Mouse (Mus musculus) hindbrain, embryonic 14.5 days (tissue): ENCODE data around the gene Hmgcll1. TPM values are rescaled to one million over a fixed set of nuclear protein-coding genes. Genes with fewer than 3 reads are reported as not detected.

ENCODE experiments used
- ATAC-seq: fragments of 200-750 bp; cut with Nextera tagmentation; 2 replicates; pipeline ENCODE4 v1.8.0; 2017; ENCODE audit warnings: moderate number of reproducible peaks, mild to moderate bottlenecking, moderate TSS enrichment, moderate library complexity; ENCODE audit not compliant: low FRiP score
- DNase-seq: peaks from one replicate; pipeline ENCODE4 v3.0.0-alpha.2; 2015; ENCODE audit warnings: low spot score
- H3K27ac ChIP-seq: fragments of 300-500 bp; sonication (generic); 2 replicates; pipeline ENCODE4 v1.5.1; 2014; ENCODE audit warnings: mild to moderate bottlenecking, moderate library complexity
- H3K27me3 ChIP-seq: fragments of 300-500 bp; sonication (generic); 2 replicates; pipeline ENCODE4 v1.6.1; 2014; ENCODE audit warnings: mild to moderate bottlenecking, low read length, mixed read lengths; ENCODE audit not compliant: control insufficient read depth, insufficient read depth
- H3K36me3 ChIP-seq: fragments of 300-500 bp; sonication (generic); replicated peaks from 2 replicates; pipeline ENCODE4 v1.6.1; 2014; ENCODE audit not compliant: control insufficient read depth, insufficient read depth
- H3K4me1 ChIP-seq: fragments of 300-500 bp; sonication (generic); replicated peaks from 2 replicates; pipeline ENCODE4 v1.6.1; 2014; ENCODE audit warnings: antibody characterized with exemption, low read length, mixed read lengths; ENCODE audit not compliant: control insufficient read depth, insufficient read depth
- H3K4me2 ChIP-seq: fragments of 300-500 bp; sonication (generic); replicated peaks from 2 replicates; pipeline ENCODE4 v1.6.1; 2014; ENCODE audit warnings: mild to moderate bottlenecking, moderate library complexity
- H3K4me3 ChIP-seq: fragments of 300-500 bp; sonication (generic); replicated peaks from 2 replicates; pipeline ENCODE4 v1.5.1; 2014; ENCODE audit warnings: mild to moderate bottlenecking, low read length
- H3K9ac ChIP-seq: fragments of 300-500 bp; sonication (generic); 2 replicates; pipeline ENCODE4 v1.6.1; 2014
- H3K9me3 ChIP-seq: fragments of 300-500 bp; sonication (generic); 2 replicates; pipeline ENCODE4 v1.6.1; 2016; ENCODE audit warnings: low read length; ENCODE audit not compliant: control insufficient read depth
- WGBS: fragments of 180-500 bp; shearing (Covaris S2); extraction: QIAGEN DNeasy Blood & Tissue Kit; methylation state at CpG from one replicate; pipeline ENCODE4 v1.1.7; 2014; 5-methylcytosine and 5-hydroxymethylcytosine counted together
- polyA plus RNA-seq: library from polyadenylated mRNA; unstranded; fragments of >200 nt; fragmentation: Nextera tagmentation; extraction: Ambion mirVana; gene quantifications from 2 replicates; pipeline ENCODE4 v1.2.1, GENCODE M21; 2014

The Hmgcll1 gene
- polyA plus RNA-seq = 26.4 and 27.9 TPM in 2 replicates

DNA sequence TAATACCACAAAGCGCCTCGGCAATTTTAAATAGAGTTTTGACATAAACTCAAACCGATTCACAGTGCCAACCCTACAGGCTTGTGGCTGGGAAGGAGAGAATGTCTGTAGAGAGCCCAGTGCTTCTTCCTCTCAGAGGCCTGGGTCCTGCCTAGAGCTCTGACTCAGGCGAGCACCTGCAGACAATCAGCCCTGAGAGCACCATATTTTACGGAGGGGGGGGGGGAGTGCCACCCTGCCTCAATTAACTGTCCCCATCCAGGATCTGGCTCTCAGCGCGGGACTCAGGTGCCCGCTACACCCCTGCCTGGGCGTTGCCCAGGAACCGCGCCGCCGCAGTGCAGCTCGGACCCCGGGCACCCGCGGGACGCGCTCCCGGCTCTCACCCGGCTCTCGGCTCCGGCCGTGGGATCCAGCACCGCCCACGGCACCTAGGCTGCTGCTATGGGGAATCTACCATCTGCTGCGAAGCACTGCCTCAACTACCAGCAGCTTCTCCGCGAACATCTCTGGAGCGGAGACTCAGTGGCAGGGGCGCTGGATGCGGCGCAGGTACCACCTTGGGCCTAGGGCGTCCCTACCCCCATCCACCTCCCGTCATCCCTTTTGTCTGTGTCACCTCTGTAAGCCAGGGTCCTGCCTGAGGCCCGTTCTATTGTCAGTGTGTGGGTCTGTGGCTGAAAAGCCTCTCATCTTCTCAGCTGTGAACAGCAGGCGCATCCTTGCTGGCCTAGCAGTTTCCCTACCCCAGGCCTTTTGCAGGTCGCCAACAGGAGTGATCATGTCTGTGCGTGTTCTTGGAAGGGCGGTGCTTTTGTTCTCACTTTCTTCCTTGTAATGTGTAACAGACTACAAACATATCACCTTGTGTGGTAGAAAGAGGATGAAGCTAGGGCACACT lies at the start of gene Hmgcll1:
Hmgcll1 (plus strand) TSS at position 225 of the 901 bp plus-strand sequence.
- WGBS = 4% methylated on average over 40 of the region's 40 CpGs
- peak; percentile 62 for DNase-seq
- ATAC-seq = peak; percentile 91
- Histone ChIP-seq H3K4me2 (peak within 1 kb of the TSS; percentile 78), H3K9me3 (no peaks in the 10 kb centered on the region), H3K4me1 (peaks cover 11% of the 10 kb centered on the region), H3K27me3 (no peaks in the 10 kb centered on the region), H3K27ac (peak within 1 kb of the TSS; percentile 93), H3K9ac (peak within 1 kb of the TSS; percentile 87), H3K4me3 (peak within 1 kb of the TSS; percentile 50), H3K36me3 (no peaks in the 10 kb centered on the region)

GRCm38 (mm10) chr9:75980097-75980496 lies 34.6 kb upstream of the Hmgcll1 start:
- Histone ChIP-seq H3K27ac (no peak overlapping the region), H3K27me3 (no peaks in the 10 kb centered on the region), H3K36me3 (no peaks in the 10 kb centered on the region), H3K9me3 (no peaks in the 10 kb centered on the region), H3K9ac (no peak overlapping the region), H3K4me1 (no peaks in the 10 kb centered on the region), H3K4me3 (no peak overlapping the region), H3K4me2 (no peak overlapping the region)
- DNase-seq = no peak
- ATAC-seq = no peak
- 63% methylated on average over 1 of the region's 1 CpGs for WGBS

DNA sequence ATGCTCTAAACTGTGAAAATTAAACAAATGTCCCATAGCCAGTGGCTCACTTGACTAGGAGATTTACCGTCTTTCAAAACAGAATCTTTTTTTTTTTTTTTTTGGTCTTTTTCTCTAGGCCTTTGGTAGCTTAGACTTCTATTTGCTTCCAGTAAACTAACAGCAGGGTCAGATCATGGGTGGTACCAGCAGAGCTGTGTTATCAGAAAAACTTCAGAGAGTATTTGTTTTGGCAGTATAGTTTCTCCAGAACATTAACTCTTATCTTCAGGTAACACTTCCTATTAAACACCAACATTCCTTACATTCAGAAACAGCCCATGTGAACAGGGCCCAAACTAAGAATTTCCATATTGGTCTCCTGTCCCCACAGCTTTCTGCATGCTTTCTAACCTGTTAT lies 33.5 kb upstream of the Hmgcll1 start:
- no peaks in the 10 kb centered on the region for H3K27me3 ChIP-seq
- H3K36me3 ChIP-seq = no peaks in the 10 kb centered on the region
- H3K27ac ChIP-seq = no peak overlapping the region
- H3K9ac ChIP-seq = no peak overlapping the region
- WGBS = 95% methylated on average over 1 of the region's 1 CpGs
- no peak for DNase-seq
- H3K4me1 ChIP-seq = no peaks in the 10 kb centered on the region
- no peaks in the 10 kb centered on the region for H3K9me3 ChIP-seq
- H3K4me3 ChIP-seq = no peak overlapping the region
- ATAC-seq = no peak
- no peak overlapping the region for H3K4me2 ChIP-seq

GRCm38 (mm10) chr9:75989491-75989890 lies 25.2 kb upstream of the Hmgcll1 start:
- WGBS = 89% methylated on average over 4 of the region's 4 CpGs
- Histone ChIP-seq H3K9ac (no peak overlapping the region), H3K27me3 (no peaks in the 10 kb centered on the region), H3K9me3 (no peaks in the 10 kb centered on the region), H3K4me3 (no peak overlapping the region), H3K36me3 (no peaks in the 10 kb centered on the region), H3K4me2 (no peak overlapping the region), H3K27ac (no peak overlapping the region), H3K4me1 (no peaks in the 10 kb centered on the region)
- DNase-seq (no peak), ATAC-seq (no peak)

- WGBS = 61% methylated on average over 2 of the region's 2 CpGs
- H3K9ac ChIP-seq = no peak overlapping the region
- H3K36me3 ChIP-seq = no peaks in the 10 kb centered on the region
- H3K27ac ChIP-seq = no peak overlapping the region
- H3K4me2 ChIP-seq = no peak overlapping the region
- H3K4me3 ChIP-seq = no peak overlapping the region
- no peaks in the 10 kb centered on the region for H3K9me3 ChIP-seq
- H3K4me1 ChIP-seq = no peaks in the 10 kb centered on the region
- H3K27me3 ChIP-seq = no peaks in the 10 kb centered on the region
- ATAC-seq (no peak), DNase-seq (no peak)
These were observed 15.8 kb upstream of the Hmgcll1 start for GRCm38 (mm10) chr9:75998791-75999350.

- Histone ChIP-seq H3K9ac (no peak overlapping the region), H3K36me3 (no peaks in the 10 kb centered on the region), H3K27ac (no peak overlapping the region), H3K4me3 (no peak overlapping the region), H3K27me3 (no peaks in the 10 kb centered on the region), H3K9me3 (no peaks in the 10 kb centered on the region), H3K4me2 (no peak overlapping the region), H3K4me1 (no peaks in the 10 kb centered on the region)
- WGBS = 42% methylated on average over 10 of the region's 10 CpGs
- peak; percentile 59; the same call in 1 of the 2 replicates for ATAC-seq
- peak; percentile 53 for DNase-seq
These were observed 13.5 kb upstream of the Hmgcll1 start for GRCm38 (mm10) chr9:76000876-76001858.

GRCm38 (mm10) chr9:76003066-76003465 lies 11.6 kb upstream of the Hmgcll1 start:
- H3K4me2 ChIP-seq = no peak overlapping the region
- DNase-seq (no peak), ATAC-seq (no peak)
- no peak overlapping the region for H3K9ac ChIP-seq
- no peaks in the 10 kb centered on the region for H3K27me3 ChIP-seq
- no peaks in the 10 kb centered on the region for H3K9me3 ChIP-seq
- 86% methylated on average over 3 of the region's 3 CpGs for WGBS
- H3K4me1 ChIP-seq = no peaks in the 10 kb centered on the region
- H3K36me3 ChIP-seq = no peaks in the 10 kb centered on the region
- H3K27ac ChIP-seq = no peak overlapping the region
- no peak overlapping the region for H3K4me3 ChIP-seq

GRCm38 (mm10) chr9:76003637-76004036 lies 11.0 kb upstream of the Hmgcll1 start:
- Histone ChIP-seq H3K27me3 (no peaks in the 10 kb centered on the region), H3K4me3 (no peak overlapping the region), H3K9me3 (no peaks in the 10 kb centered on the region), H3K36me3 (no peaks in the 10 kb centered on the region), H3K4me1 (no peaks in the 10 kb centered on the region), H3K9ac (no peak overlapping the region), H3K4me2 (no peak overlapping the region), H3K27ac (no peak overlapping the region)
- ATAC-seq (no peak), DNase-seq (no peak)
- 75% methylated on average over 6 of the region's 6 CpGs for WGBS
